Mouse (Mus musculus): ENCODE measurements around the gene Tmem145. TPM values are rescaled to one million over a fixed set of nuclear protein-coding genes. Genes with fewer than 3 reads are reported as not detected.
A peak's percentile ranks its signal among the peaks of the same experiment; 100 is the strongest.

The Tmem145 gene
- polyA plus RNA-seq, 1 experiment from 2014 or later, result 2.1 TPM

DNA sequence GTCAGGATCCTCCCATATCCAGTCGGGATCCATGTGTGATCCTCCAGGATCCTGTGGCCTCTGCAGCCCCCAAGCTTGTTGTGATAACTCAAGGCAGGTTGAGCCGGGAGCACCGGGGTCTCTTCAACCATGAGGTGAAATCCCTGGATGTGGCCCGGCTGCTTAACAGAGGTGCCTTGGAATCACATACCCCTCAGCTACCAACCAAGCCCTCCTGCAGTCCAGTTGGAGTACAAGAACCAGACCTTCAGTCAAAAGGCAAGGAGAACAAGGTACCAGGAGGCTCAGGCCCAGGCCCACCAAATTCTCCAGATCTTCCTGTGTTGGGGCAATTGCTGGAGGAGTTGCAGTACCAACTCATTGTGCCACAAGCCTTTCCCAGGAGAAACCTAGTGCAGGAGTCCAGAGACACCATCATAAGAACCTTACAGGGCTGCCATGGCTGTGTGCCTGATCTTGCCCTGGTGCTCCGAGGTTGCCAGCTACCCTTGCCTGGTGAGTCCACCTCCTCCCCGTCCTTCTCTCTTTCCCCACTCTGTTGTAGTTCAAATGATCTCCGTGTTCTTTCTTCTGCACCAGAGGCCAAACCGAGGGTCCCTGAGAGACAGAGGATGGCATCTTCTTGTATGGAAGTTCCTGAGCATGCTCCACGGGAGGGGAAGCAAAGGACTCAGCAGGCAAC is 2.8 kb upstream of the Tmem145 start:
- DNase-seq (ENCODE audit: low spot score), result no peak
- WGBS, result 70% methylated on average over 9 of the region's 9 CpGs
- H3K4me1 ChIP-seq, result peaks cover 32% of the 10 kb centered on the region
- no peak overlapping the region for H3K27ac ChIP-seq (replicated peaks)
- H3K27me3 ChIP-seq (ENCODE audit: low read depth, poor library complexity, severe bottlenecking), result peaks cover 44% of the 10 kb centered on the region
- H3K36me3 ChIP-seq, result no peaks in the 10 kb centered on the region
- no peaks in the 10 kb centered on the region for H3K9me3 ChIP-seq (replicated peaks)
- H3K4me3 ChIP-seq, result no peak overlapping the region

DNA sequence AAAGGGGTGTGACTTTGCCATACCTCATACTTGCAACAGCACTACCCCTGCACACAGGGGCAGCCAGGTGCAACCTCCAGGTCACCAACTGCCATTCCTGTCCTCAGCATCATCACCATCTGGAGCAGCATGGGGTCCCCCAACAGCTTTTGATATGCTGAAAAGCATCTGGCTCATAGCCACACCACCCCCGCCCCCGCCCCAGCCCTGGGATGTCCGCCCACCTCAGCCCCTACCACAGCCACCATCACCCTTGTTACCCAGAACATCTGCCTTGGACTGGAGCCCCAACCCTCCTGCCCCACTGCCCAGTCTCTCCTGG is 2.3 kb upstream of the Tmem145 start:
- H3K27me3 ChIP-seq (ENCODE audit: low read depth, poor library complexity, severe bottlenecking), result peaks cover 49% of the 10 kb centered on the region
- 89% methylated on average over 3 of the region's 3 CpGs for WGBS
- H3K4me3 ChIP-seq, result no peak overlapping the region
- no peak overlapping the region for H3K27ac ChIP-seq (replicated peaks)
- H3K36me3 ChIP-seq, result no peaks in the 10 kb centered on the region
- peaks cover 27% of the 10 kb centered on the region for H3K4me1 ChIP-seq
- no peak for DNase-seq (ENCODE audit: low spot score)
- no peaks in the 10 kb centered on the region for H3K9me3 ChIP-seq (replicated peaks)

DNA sequence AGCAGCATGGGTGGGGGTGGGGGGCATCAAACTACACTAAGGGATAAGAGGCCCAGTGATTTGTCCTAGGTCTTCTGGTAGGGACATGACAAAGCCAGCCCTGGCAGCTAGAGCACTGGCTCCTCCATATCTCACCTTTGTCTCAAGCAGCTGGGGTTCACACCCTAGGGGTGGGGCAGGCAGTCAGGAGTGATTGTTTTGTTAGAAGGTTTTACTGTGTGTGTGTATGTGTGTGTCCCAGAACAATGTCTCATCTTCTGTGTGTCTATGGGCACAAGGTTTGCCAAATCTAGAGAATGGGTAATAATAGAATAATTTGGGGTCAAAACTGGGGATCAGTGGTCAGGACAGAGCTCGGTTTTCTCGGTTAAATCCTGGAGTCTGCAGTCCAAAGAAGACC is 425 bp upstream of the Tmem145 start:
- WGBS, result 1% methylated on average over 2 of the region's 2 CpGs
- peaks cover 26% of the 10 kb centered on the region for H3K4me1 ChIP-seq
- no peak for DNase-seq (ENCODE audit: low spot score)
- H3K27me3 ChIP-seq (ENCODE audit: low read depth, poor library complexity, severe bottlenecking), result peaks cover 58% of the 10 kb centered on the region
- H3K27ac ChIP-seq (replicated peaks), result peak overlapping the region; percentile 78; the same call in 1 of the 2 replicates
- H3K36me3 ChIP-seq, result no peaks in the 10 kb centered on the region
- H3K4me3 ChIP-seq, result peak overlapping the region; percentile 73
- H3K9me3 ChIP-seq (replicated peaks), result no peaks in the 10 kb centered on the region

DNA sequence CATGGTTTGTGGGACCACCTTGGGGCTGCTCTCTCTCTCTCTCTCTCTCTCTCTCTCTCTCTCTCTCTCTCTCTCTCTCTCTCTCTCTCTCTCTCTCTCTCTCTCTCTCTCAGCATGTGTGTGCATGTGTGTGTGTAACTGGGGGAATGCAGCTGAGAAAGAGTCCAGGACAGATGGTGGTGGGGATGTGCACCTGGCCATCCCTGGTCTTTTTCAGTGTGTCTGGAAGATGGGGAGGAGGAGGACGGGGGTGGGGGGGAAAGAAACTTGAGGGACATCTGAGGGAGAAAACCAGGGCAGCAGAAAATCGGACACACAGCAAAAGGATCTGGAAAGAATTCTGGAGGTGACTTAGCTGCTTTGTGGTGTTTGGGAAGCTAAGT is 699 bp downstream of the Tmem145 start:
- Histone ChIP-seq H3K4me3 (peak overlapping the region; percentile 73), H3K9me3 (replicated peaks) (no peaks in the 10 kb centered on the region), H3K27me3 (ENCODE audit: low read depth, poor library complexity, severe bottlenecking) (peaks cover 66% of the 10 kb centered on the region), H3K27ac (replicated peaks) (no peak overlapping the region), H3K4me1 (peaks cover 17% of the 10 kb centered on the region), H3K36me3 (no peaks in the 10 kb centered on the region)
- no peak for DNase-seq (ENCODE audit: low spot score)
- WGBS, result 45% methylated on average over 2 of the region's 2 CpGs

DNA sequence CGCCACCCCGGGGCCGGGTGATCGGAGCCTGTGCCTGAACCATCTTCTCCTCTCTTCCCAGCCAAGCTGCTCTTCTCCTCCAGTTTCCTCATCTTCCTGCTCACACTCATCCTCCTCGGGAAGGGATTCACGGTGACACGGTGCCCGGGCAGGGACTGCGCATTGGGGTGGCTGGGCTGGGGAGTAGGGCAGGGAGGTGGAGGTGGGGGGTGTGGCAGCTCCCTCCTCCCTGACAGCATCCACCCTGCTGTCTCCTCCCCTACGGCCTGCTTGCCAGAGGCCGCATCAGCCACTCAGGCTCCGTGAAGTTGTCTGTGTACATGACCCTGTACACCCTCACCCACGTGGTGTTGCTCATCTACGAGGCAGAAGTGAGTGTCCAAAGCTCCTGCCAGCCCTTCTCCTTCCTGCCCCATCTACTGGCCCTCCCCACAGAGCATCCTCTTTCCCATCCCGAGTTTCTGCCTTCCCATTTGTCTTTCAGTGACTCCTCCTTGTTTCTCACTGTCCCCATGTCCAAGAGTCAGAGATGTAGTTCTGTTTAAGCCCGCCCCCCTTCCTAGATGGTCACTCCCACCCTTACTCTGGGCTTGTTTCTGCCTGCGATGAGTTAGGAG is 2.9 kb downstream of the Tmem145 start:
- no peak for DNase-seq (ENCODE audit: low spot score)
- no peak overlapping the region for H3K4me3 ChIP-seq
- 76% methylated on average over 15 of the region's 17 CpGs for WGBS
- no peaks in the 10 kb centered on the region for H3K9me3 ChIP-seq (replicated peaks)
- peaks cover 75% of the 10 kb centered on the region for H3K27me3 ChIP-seq (ENCODE audit: low read depth, poor library complexity, severe bottlenecking)
- H3K4me1 ChIP-seq, result peaks cover 17% of the 10 kb centered on the region
- H3K36me3 ChIP-seq, result no peaks in the 10 kb centered on the region
- no peak overlapping the region for H3K27ac ChIP-seq (replicated peaks)

DNA sequence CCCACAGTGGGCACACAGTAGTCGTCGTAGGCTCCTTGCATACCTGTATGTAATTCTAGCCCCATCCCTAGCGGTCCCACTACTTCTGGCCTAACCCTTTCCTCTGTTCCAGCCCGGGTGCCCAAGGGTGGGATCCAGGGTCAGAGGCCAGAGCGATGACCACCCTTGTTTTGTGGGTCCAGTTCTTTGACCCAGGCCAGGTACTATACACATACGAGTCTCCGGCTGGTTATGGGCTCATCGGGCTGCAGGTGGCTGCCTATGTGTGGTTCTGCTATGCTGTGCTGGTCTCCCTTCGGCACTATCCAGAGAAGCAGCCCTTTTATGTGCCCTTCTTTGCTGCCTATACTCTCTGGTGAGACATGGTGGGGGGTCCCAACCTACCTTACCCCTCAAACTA is 3.5 kb downstream of the Tmem145 start:
- H3K27ac ChIP-seq (replicated peaks), result no peak overlapping the region
- H3K36me3 ChIP-seq, result no peaks in the 10 kb centered on the region
- peaks cover 17% of the 10 kb centered on the region for H3K4me1 ChIP-seq
- DNase-seq (ENCODE audit: low spot score), result no peak
- 92% methylated on average over 9 of the region's 9 CpGs for WGBS
- peaks cover 80% of the 10 kb centered on the region for H3K27me3 ChIP-seq (ENCODE audit: low read depth, poor library complexity, severe bottlenecking)
- H3K4me3 ChIP-seq, result no peak overlapping the region
- no peaks in the 10 kb centered on the region for H3K9me3 ChIP-seq (replicated peaks)

DNA sequence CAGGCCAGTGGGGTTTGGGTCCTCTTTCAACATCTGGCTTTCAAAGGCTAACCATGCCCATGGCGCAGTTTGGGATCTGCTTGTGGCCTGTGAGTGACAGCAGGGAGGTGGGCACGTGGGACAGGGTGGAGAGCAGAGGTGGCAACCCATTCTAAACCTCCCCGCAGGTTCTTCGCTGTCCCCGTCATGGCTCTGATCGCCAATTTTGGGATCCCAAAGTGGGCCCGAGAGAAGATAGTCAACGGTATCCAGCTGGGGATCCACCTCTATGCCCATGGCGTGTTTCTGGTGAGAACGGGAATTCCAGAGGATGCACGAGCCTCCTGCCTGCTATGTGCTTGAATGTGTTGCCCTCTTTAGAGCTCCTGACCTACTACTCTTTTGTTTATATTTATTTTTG is 5.3 kb downstream of the Tmem145 start:
- Histone ChIP-seq H3K27ac (replicated peaks) (no peak overlapping the region), H3K9me3 (replicated peaks) (no peaks in the 10 kb centered on the region), H3K4me3 (no peak overlapping the region), H3K36me3 (no peaks in the 10 kb centered on the region), H3K4me1 (peaks cover 23% of the 10 kb centered on the region), H3K27me3 (ENCODE audit: low read depth, poor library complexity, severe bottlenecking) (peaks cover 85% of the 10 kb centered on the region)
- DNase-seq (ENCODE audit: low spot score), result no peak
- WGBS, result 83% methylated on average over 11 of the region's 11 CpGs

DNA sequence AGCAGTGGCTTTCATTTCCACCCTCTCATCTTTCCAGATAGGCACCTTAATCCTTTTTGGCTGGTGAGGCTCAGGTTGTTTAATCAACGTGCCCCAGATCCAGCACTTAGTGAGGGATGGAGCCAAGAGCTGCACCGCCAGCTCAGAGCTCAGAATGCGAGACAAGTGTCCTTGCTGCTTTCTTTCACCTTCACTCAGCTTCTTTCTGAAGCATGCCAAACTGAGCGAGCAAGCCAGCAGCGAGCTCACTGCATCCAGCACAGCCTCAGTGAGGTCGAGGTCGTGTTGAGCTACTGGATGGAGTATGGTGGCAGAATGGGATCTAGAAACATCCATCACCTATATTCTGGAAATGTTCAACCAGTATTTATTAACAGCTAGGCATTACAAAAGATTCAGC is 7.4 kb downstream of the Tmem145 start:
- DNase-seq (ENCODE audit: low spot score), result no peak
- Histone ChIP-seq H3K36me3 (no peaks in the 10 kb centered on the region), H3K9me3 (replicated peaks) (no peaks in the 10 kb centered on the region), H3K4me3 (no peak overlapping the region), H3K4me1 (peaks cover 33% of the 10 kb centered on the region), H3K27me3 (ENCODE audit: low read depth, poor library complexity, severe bottlenecking) (peaks cover 64% of the 10 kb centered on the region), H3K27ac (replicated peaks) (no peak overlapping the region)
- 45% methylated on average over 7 of the region's 7 CpGs for WGBS

DNA sequence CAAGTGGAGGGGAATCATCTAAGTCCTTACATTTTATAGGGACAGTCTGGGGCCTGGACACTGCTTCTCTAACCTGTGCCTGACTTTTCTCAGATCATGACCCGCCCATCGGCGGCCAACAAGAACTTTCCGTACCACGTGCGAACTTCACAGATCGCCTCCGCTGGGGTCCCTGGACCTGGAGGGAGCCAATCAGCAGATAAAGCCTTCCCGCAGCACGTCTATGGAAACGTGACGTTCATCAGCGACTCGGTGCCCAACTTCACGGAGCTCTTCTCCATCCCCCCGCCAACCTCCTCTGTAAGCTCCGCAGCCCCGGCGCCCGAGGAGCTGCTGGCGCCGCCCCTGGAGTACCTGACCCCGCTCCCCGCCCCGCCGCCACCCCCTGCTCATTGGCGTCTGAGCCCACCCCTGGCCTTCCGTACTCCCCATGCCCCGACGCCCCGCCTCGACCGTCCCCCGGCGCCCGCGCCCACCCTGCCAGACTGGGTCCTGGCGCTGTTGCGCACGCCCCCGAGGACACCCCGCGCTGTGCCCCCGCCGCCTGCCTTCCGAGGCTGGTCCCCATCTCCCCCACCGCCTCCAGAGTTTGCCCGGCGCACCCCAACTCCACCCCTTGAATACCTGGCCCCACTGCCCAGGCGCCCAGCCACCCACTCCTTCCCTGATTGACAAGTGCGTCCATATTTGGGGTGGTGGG is 8.8 kb downstream of the Tmem145 start:
- Histone ChIP-seq H3K27me3 (ENCODE audit: low read depth, poor library complexity, severe bottlenecking) (peaks cover 52% of the 10 kb centered on the region), H3K4me1 (peaks cover 38% of the 10 kb centered on the region), H3K27ac (replicated peaks) (peak overlapping the region; percentile 75)

DNA sequence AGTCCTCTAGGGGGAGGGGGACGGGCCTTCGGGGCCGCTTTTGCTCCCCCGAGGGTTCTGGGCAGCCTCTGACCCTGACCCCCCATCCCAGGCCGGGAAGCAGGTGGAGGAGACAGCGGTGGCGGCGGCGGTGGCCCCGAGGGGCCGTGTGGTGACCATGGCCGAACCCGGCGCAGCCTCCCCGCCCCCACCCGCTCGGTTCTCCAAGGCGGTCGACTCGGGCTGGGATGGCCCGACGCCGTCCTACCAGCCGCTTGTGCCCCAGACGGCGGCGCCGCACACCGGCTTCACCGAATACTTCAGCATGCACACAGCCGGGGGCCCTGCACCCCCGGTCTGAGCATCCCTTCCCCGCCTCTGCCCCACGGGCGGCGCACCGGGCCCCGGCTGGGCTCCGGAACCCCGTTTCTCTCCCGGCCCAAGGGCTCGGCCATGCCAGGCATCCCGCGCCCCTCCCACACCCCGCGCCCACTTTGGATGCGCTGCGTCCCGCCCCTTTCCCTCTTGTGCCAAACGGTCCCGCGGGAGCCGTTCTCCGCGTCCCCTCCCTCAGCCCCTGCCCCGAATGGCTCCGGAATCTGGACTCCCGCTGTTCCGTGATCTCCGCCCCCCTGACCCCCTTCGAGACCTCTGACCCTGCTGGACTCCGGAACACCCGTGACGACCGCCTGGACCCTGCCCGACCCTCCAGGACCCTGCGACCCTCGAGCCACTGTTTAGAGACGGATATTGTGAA is 9.6 kb downstream of the Tmem145 start:
- Histone ChIP-seq H3K27ac (replicated peaks) (peak overlapping the region; percentile 75), H3K27me3 (ENCODE audit: low read depth, poor library complexity, severe bottlenecking) (peaks cover 52% of the 10 kb centered on the region), H3K4me3 (peak overlapping the region; percentile 84), H3K9me3 (replicated peaks) (no peaks in the 10 kb centered on the region), H3K4me1 (peaks cover 38% of the 10 kb centered on the region), H3K36me3 (peaks cover 12% of the 10 kb centered on the region)
- peak; percentile 62 for DNase-seq (ENCODE audit: low spot score)
- under 1% methylated on average over 69 of the region's 69 CpGs for WGBS

More for the DNA sequence above, 8.8 kb downstream of the Tmem145 start:
- Histone ChIP-seq H3K9me3 (replicated peaks) (no peaks in the 10 kb centered on the region), H3K4me3 (peak overlapping the region; percentile 84), H3K36me3 (peaks cover 6% of the 10 kb centered on the region; the same call in 1 of the 2 replicates)
- 2% methylated on average over 51 of the region's 51 CpGs for WGBS
- DNase-seq (ENCODE audit: low spot score), result no peak

DNA sequence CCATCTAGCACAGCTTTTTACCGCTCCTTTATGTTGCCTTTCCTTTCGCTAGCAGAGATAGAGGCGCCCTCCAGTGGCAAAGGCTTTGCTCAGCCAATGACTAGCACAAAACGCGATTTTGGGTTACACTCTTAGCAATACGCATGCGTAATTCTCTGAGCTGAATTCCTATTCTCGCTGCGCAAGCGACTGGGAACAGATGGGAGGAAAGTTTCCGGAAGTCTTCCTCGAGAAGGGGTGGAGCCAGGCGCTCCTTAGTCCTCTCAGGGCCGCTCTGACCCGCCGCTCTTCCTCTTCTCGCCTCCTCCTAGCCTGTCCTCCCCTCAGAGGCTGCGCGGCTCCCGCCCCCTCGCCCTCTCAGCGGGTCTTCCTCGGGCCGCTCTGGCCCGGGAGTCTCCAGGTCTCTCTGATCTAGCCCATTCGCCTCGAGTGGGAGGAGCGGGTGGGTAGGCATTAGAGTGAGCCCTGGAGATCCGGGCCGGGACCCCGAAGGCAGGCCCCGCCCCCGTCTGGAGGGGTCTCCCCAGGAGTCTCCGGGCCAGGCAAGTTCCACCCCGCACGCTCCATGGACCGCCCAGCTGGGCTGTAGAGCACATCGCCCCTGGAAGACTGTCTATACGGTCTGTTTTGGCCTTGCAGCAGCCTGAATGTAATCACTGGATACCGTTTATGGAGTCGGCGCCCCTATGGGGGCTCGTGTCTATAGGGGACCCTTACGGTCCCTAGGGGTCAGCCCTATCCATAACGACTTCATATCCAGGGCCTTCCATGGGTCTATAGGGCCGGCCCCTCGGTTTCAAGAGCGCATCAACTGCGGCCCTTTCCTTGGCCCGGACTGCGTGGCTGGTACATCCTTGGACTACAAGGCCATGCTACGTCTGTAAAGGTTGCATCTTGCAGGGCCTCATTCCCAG is 10.9 kb downstream of the Tmem145 start, which contains the start of gene Megf8:
Gene Megf8 (plus strand): TSS at position 633 of the 914 bp plus-strand sequence.
- no peaks in the 10 kb centered on the region for H3K9me3 ChIP-seq (replicated peaks)
- H3K4me1 ChIP-seq, result peaks cover 46% of the 10 kb centered on the region
- peaks cover 12% of the 10 kb centered on the region for H3K36me3 ChIP-seq
- DNase-seq (ENCODE audit: low spot score), result peak; percentile 97
- WGBS, result under 1% methylated on average over 52 of the region's 52 CpGs
- peak within 1 kb of the TSS; percentile 90 for H3K27ac ChIP-seq (replicated peaks)
- H3K27me3 ChIP-seq (ENCODE audit: low read depth, poor library complexity, severe bottlenecking), result peaks cover 42% of the 10 kb centered on the region
- H3K4me3 ChIP-seq, result peak within 1 kb of the TSS; percentile 84

All from midbrain, embryonic 10.5 days (tissue).